9 mouse cellular contexts compared by ENCODE assay signal in genomic region chr10:80669737-80670485, GRCm38 (mm10). TPM values are rescaled to one million over a fixed set of nuclear protein-coding genes. Genes with fewer than 3 reads are reported as not detected.
A peak's percentile ranks its signal among the peaks of the same experiment; 100 is the strongest.
DNase-seq lines count a peak whose midpoint lies in the region; ATAC-seq and TF ChIP-seq lines count a peak whose summit lies in the region.
"Had no signal": no experiment of that assay in that cellular context is flagged by ENCODE, and none has a peak within 500 bp of the region (broad histone marks: within the 10 kb centered on the region; RNA-seq: fewer than 3 reads in every experiment).

No protein-coding gene starts in this region.

- intact Hi-C loops in gastrocnemius, postnatal 14 days (cut with DNase I; ENCODE audit: low total_unique reads) = no loop called here

- H3K4me3 ChIP-seq in kidney, embryonic 15.5 days (replicated peaks) = no peak overlapping the region
- H3K4me3 ChIP-seq in lung, postnatal 0 days (ENCODE audit: low read depth, low read length) = no peak overlapping the region

- H3K9me3 ChIP-seq in kidney, embryonic 15.5 days (replicated peaks) = no peaks in the 10 kb centered on the region
- no peaks in the 10 kb centered on the region for H3K9me3 ChIP-seq in lung, postnatal 0 days (ENCODE audit: low read length)

- no peak for TF ChIP-seq EP300 in lung, postnatal 0 days (IDR thresholded peaks at IDR 0.05)

- ATAC-seq in kidney, embryonic 15.5 days (replicated peaks; ENCODE audit: low FRiP score) = no peak
- ATAC-seq in lung, postnatal 0 days = peak; percentile 47

- no peak overlapping the region for H3K9ac ChIP-seq in kidney, embryonic 15.5 days
- H3K9ac ChIP-seq in lung, postnatal 0 days (replicated peaks; ENCODE audit: low read depth) = 0 out of 2 replicates have a peak overlapping the region, but pooled peaks have one; percentile 8
- H3K9ac ChIP-seq: liver, embryonic 14.5 days had no signal

- peaks cover 62% of the 10 kb centered on the region for H3K4me1 ChIP-seq in kidney, embryonic 15.5 days
- H3K4me1 ChIP-seq in lung, postnatal 0 days (ENCODE audit: insufficient read depth, low read depth, low read length) = peaks cover 31% of the 10 kb centered on the region

- H3K27me3 ChIP-seq in kidney, embryonic 15.5 days = no peaks in the 10 kb centered on the region
- H3K27me3 ChIP-seq in lung, postnatal 0 days (replicated peaks; ENCODE audit: insufficient read depth, low read length) = no peaks in the 10 kb centered on the region

- no peak overlapping the region for H3K4me2 ChIP-seq in kidney, embryonic 15.5 days
- H3K4me2 ChIP-seq in lung, postnatal 0 days (replicated peaks; ENCODE audit: low read depth, low read length) = no peak overlapping the region

- H3K27ac ChIP-seq in kidney, embryonic 15.5 days = no peak overlapping the region
- H3K27ac ChIP-seq in lung, postnatal 0 days (ENCODE audit: low read length) = no peak overlapping the region; the same call in 1 of the 2 replicates
- H3K27ac ChIP-seq: liver, embryonic 14.5 days had no signal

- peak; percentile 95 for DNase-seq in kidney, adult 18-20 months
- peak; percentile 69 for DNase-seq in adrenal gland, postnatal 25 days
- peak; percentile 71 for DNase-seq in gastrocnemius, postnatal 14 days
- peak; percentile 71 for DNase-seq in lung, postnatal 0 days (ENCODE audit: low spot score)
- no peak for DNase-seq in thymus, postnatal 0 days (ENCODE audit: low spot score)
- DNase-seq in left cerebral cortex, adult 9 months (ENCODE audit: low spot score in 2 of 2) = no peak
- DNase-seq in neural tube, embryonic 10.5 days (ENCODE audit: extremely low spot score, low spot score) = no peak

- H3K36me3 ChIP-seq in kidney, embryonic 15.5 days = peaks cover 78% of the 10 kb centered on the region
- peaks cover 59% of the 10 kb centered on the region for H3K36me3 ChIP-seq in lung, postnatal 0 days (ENCODE audit: insufficient read depth, low read length)

- TF ChIP-seq CTCF in lung, postnatal 0 days (IDR thresholded peaks at IDR 0.05) = no peak

- 96% methylated on average over 7 of the region's 7 CpGs for WGBS in kidney, embryonic 15.5 days
- WGBS in lung, postnatal 0 days = 89% methylated on average over 7 of the region's 7 CpGs

RNA-seq across cellular contexts. Expression of gene Mknk2, which starts 8.0 kb away (rescaled TPM):
- 95.3 and 103 TPM in 2 replicates for polyA plus RNA-seq in kidney, embryonic 15.5 days (2015; fragmentation: Nextera tagmentation; extraction: Ambion mirVana)
- total RNA-seq in adrenal gland, postnatal 25 days (2021) = 155 and 164 TPM in 2 replicates
- 100 to 1,000 TPM; 167 to 186 TPM for total RNA-seq in gastrocnemius, postnatal 14 days (2021)
- 92.2 and 103 TPM in 2 replicates for polyA plus RNA-seq in lung, postnatal 0 days (2015; fragmentation: Nextera tagmentation; extraction: Ambion mirVana)
- 119 and 125 TPM in 2 replicates for polyA plus RNA-seq in thymus, postnatal 0 days (2015; fragmentation: Nextera tagmentation; extraction: Ambion mirVana)

RNA-seq across cellular contexts. Expression of gene Btbd2, which starts 13.0 kb away (rescaled TPM):
- polyA plus RNA-seq in kidney, embryonic 15.5 days (2015; fragmentation: Nextera tagmentation; extraction: Ambion mirVana) = 78.6 and 83.2 TPM in 2 replicates
- 68.4 and 79.2 TPM in 2 replicates for total RNA-seq in adrenal gland, postnatal 25 days (2021)
- total RNA-seq in gastrocnemius, postnatal 14 days (2021) = 10 to 100 TPM; 30.1 to 34.4 TPM
- 41.7 and 42.9 TPM in 2 replicates for polyA plus RNA-seq in lung, postnatal 0 days (2015; fragmentation: Nextera tagmentation; extraction: Ambion mirVana)
- polyA plus RNA-seq in thymus, postnatal 0 days (2015; fragmentation: Nextera tagmentation; extraction: Ambion mirVana) = 31.6 and 31.9 TPM in 2 replicates

RNA-seq across cellular contexts. Expression of gene Mob3a, which starts 31.9 kb away (rescaled TPM):
- 37.7 and 41.5 TPM in 2 replicates for polyA plus RNA-seq in kidney, embryonic 15.5 days (2015; fragmentation: Nextera tagmentation; extraction: Ambion mirVana)
- total RNA-seq in adrenal gland, postnatal 25 days (2021) = 15.2 and 18.8 TPM in 2 replicates
- 1 to 10 TPM; 5.5 to 7.4 TPM for total RNA-seq in gastrocnemius, postnatal 14 days (2021)
- polyA plus RNA-seq in lung, postnatal 0 days (2015; fragmentation: Nextera tagmentation; extraction: Ambion mirVana) = 32.6 and 37.0 TPM in 2 replicates
- 107 and 114 TPM in 2 replicates for polyA plus RNA-seq in thymus, postnatal 0 days (2015; fragmentation: Nextera tagmentation; extraction: Ambion mirVana)

RNA-seq across cellular contexts. Expression of gene Izumo4, which starts 32.1 kb away (rescaled TPM):
- polyA plus RNA-seq in kidney, embryonic 15.5 days (2015; fragmentation: Nextera tagmentation; extraction: Ambion mirVana) = 22.8 and 26.2 TPM in 2 replicates
- total RNA-seq in adrenal gland, postnatal 25 days (2021) = 21.6 and 37.1 TPM in 2 replicates
- 1 to 10 TPM; 3.2 to 3.5 TPM for total RNA-seq in gastrocnemius, postnatal 14 days (2021)
- 28.7 and 28.8 TPM in 2 replicates for polyA plus RNA-seq in lung, postnatal 0 days (2015; fragmentation: Nextera tagmentation; extraction: Ambion mirVana)
- polyA plus RNA-seq in thymus, postnatal 0 days (2015; fragmentation: Nextera tagmentation; extraction: Ambion mirVana) = 17.8 and 20.1 TPM in 2 replicates

RNA-seq across cellular contexts. Expression of gene Csnk1g2, which starts 47.3 kb away (rescaled TPM):
- 156 and 183 TPM in 2 replicates for polyA plus RNA-seq in kidney, embryonic 15.5 days (2015; fragmentation: Nextera tagmentation; extraction: Ambion mirVana)
- total RNA-seq in adrenal gland, postnatal 25 days (2021) = 127 and 157 TPM in 2 replicates
- total RNA-seq in gastrocnemius, postnatal 14 days (2021) = 100 to 1,000 TPM in 1 of 2 experiments, 10 to 100 TPM in 1; 94.3 to 105 TPM
- polyA plus RNA-seq in lung, postnatal 0 days (2015; fragmentation: Nextera tagmentation; extraction: Ambion mirVana) = 97.7 and 111 TPM in 2 replicates
- polyA plus RNA-seq in thymus, postnatal 0 days (2015; fragmentation: Nextera tagmentation; extraction: Ambion mirVana) = 153 and 160 TPM in 2 replicates

Comparison
In these comparisons a context has a peak if more than half of its experiments do, and no peak if none do; other contexts are left out.
1. DNase-seq: peak in kidney, adult 18-20 months (single experiment), adrenal gland, postnatal 25 days (single experiment), gastrocnemius, postnatal 14 days (single experiment) and lung, postnatal 0 days (single experiment); none in thymus, postnatal 0 days (single experiment), left cerebral cortex, adult 9 months (0 of 2) and neural tube, embryonic 10.5 days (single experiment).